Mouse (Mus musculus) thymus, postnatal 0 days (tissue): ENCODE measurements at regions not wholly inside any gene's neighbourhood (a gene's known extent, or its start where the extent isn't known, plus 50 kb on each side); places are given as distances from the start of the nearest gene placed in this dataset.

Source experiments
- DNase-seq: peaks from one replicate; pipeline ENCODE4 v3.0.0-alpha.2; 2015; ENCODE audit warnings: low spot score

DNA sequence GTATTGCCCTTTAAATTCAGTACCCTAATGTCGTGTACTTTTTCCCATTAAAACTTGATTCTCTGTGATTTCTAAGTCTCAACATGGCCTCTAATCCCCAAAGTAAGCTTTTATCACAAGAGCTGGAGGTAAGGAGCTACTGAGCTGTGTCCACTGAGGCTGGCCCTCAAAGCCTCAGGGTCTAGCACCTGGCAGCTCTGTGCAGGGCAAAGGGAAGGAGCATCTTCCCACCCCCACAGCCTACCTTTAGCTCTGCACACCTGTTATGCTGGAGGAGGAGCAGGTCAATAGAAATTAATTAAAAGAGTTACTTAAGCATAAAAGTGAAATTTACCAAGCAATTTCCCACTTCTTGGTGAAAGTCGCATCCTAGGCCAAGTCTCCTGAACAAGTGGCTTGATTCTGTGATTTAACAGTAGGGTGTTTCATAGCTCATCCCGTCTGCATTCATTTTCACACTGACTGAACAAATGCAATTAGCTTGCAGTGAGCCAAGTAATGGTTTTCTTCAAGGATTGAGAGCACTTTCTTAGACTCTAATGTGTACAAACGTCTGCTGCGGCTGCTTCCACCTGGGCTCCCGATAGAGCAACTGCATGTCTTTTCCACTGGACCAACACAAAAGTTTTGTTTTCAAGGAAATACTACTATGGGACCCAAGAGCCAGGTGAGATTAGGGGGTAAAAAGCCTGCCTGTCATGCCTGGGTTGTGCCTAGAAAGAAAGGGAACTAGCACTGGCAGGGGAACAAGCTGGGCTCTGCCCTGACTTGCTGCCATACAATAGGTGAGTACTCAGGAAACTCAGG, 50.6 kb upstream of the Dap start:
- DNase-seq = no peak
